Mouse (Mus musculus): ENCODE results near the gene Carns1.

DNA sequence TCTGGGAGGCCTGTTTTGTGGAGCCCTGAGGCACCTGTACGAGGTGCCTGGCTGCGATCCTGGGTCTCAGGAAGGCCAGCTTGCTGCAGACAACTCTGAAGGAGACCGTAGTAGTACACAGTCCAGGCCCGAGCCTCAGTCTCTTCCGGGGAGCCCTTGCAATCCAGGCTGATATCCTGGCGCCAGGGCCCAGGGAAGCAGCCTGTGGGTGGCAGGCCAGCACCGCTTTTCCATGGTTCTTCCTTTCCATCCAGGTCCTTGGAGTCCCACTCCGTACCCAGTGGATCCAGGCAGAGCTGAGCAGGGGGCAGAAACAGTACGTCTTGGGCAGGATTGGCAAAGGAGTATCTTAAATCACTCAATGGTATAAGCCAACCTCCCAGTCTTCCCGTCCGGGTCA, 2.4 kb downstream of the Carns1 start:
- no peak for TF ChIP-seq POLR2A (IDR thresholded peaks at IDR 0.05; ENCODE audit: borderline replicate concordance, extremely low read depth, low read depth, low read length)
- no peak for TF ChIP-seq CTCF (IDR thresholded peaks at IDR 0.05; ENCODE audit: insufficient read depth, low read length)
